Mouse (Mus musculus) midbrain, embryonic 10.5 days (tissue): ENCODE measurements around the gene Gm20379. TPM values are rescaled to one million over a fixed set of nuclear protein-coding genes. Genes with fewer than 3 reads are reported as not detected.

Experiments used
- DNase-seq: peaks from one replicate; pipeline ENCODE4 v3.0.0-alpha.2; 2017; ENCODE audit warnings: low spot score
- H3K27ac ChIP-seq: fragments of 300-500 bp; sonication (generic); replicated peaks from 2 replicates; pipeline ENCODE4 v1.5.1; 2016; ENCODE audit warnings: mild to moderate bottlenecking
- H3K27me3 ChIP-seq: fragments of 300-500 bp; sonication (generic); 2 replicates; pipeline ENCODE4 v1.6.1; 2016; ENCODE audit warnings: low read depth, mild to moderate bottlenecking; ENCODE audit not compliant: poor library complexity, severe bottlenecking
- H3K36me3 ChIP-seq: fragments of 300-500 bp; sonication (generic); 2 replicates; pipeline ENCODE4 v1.6.1; 2016; ENCODE audit warnings: mild to moderate bottlenecking, moderate library complexity
- H3K4me1 ChIP-seq: fragments of 300-500 bp; sonication (generic); 2 replicates; pipeline ENCODE4 v1.6.1; 2016
- H3K4me3 ChIP-seq: fragments of 300-500 bp; sonication (generic); 2 replicates; pipeline ENCODE4 v1.5.1; 2016; ENCODE audit warnings: mild to moderate bottlenecking, moderate library complexity
- H3K9me3 ChIP-seq: fragments of 300-500 bp; sonication (generic); replicated peaks from 2 replicates; pipeline ENCODE4 v1.6.1; 2016; ENCODE audit warnings: mild to moderate bottlenecking
- WGBS: fragments of 180-500 bp; shearing (Covaris S2); methylation state at CpG from one replicate; pipeline ENCODE4 v1.1.7; 2016; 5-methylcytosine and 5-hydroxymethylcytosine counted together
- polyA plus RNA-seq: library from polyadenylated mRNA; unstranded; fragments of >200 nt; fragmentation: Nextera tagmentation; extraction: Ambion mirVana; gene quantifications from 2 replicates; pipeline ENCODE4 v1.2.1, GENCODE M21; 2016

The Gm20379 gene
- polyA plus RNA-seq, 1 experiment from 2014 or later: 0.89 TPM

GRCm38 (mm10) chr13:92302466-92302865 lies 3.3 kb upstream of the Gm20379 start:
- Histone ChIP-seq H3K36me3 (peaks cover 54% of the 10 kb centered on the region), H3K9me3 (no peaks in the 10 kb centered on the region), H3K4me1 (no peaks in the 10 kb centered on the region), H3K27me3 (no peaks in the 10 kb centered on the region), H3K4me3 (no peak overlapping the region), H3K27ac (no peak overlapping the region)
- no peak for DNase-seq
- WGBS: 95% methylated on average over 4 of the region's 4 CpGs

- H3K27ac ChIP-seq: no peak overlapping the region
- peaks cover 56% of the 10 kb centered on the region for H3K36me3 ChIP-seq
- WGBS: 89% methylated on average over 8 of the region's 8 CpGs
- H3K9me3 ChIP-seq: no peaks in the 10 kb centered on the region
- H3K4me3 ChIP-seq: no peak overlapping the region
- H3K4me1 ChIP-seq: no peaks in the 10 kb centered on the region
- H3K27me3 ChIP-seq: no peaks in the 10 kb centered on the region
- no peak for DNase-seq
Observed at GRCm38 (mm10) chr13:92303062-92303948, 2.5 kb upstream of the Gm20379 start.

DNA sequence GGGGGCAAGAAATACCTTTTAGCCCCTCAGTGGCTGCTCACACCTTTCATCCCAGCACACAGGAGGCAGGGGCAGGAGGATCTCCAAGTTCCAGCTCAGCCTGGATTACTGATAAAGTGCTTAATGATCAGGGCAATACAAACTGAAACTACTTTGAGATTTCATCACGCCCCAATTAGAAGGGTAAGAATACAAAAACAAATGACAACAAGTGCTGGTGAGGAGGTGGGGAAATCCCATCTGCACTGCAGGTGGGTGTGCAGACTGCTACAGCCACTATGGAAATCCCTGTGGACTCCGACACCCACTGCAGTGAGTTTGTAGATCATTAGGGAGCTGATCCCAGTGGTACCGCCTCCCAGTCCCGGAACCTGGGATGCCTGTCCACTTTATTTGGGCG lies 1.5 kb upstream of the Gm20379 start:
- no peak for DNase-seq
- H3K4me1 ChIP-seq: no peaks in the 10 kb centered on the region
- H3K9me3 ChIP-seq: no peaks in the 10 kb centered on the region
- H3K36me3 ChIP-seq: peaks cover 56% of the 10 kb centered on the region
- H3K27ac ChIP-seq: no peak overlapping the region
- 95% methylated on average over 5 of the region's 5 CpGs for WGBS
- no peak overlapping the region for H3K4me3 ChIP-seq
- no peaks in the 10 kb centered on the region for H3K27me3 ChIP-seq

GRCm38 (mm10) chr13:92314613-92315012 lies 8.8 kb downstream of the Gm20379 start:
- DNase-seq: no peak
- Histone ChIP-seq H3K4me1 (no peaks in the 10 kb centered on the region), H3K4me3 (no peak overlapping the region), H3K36me3 (peaks cover 52% of the 10 kb centered on the region), H3K27ac (no peak overlapping the region), H3K27me3 (no peaks in the 10 kb centered on the region), H3K9me3 (no peaks in the 10 kb centered on the region)
- 88% methylated on average over 5 of the region's 5 CpGs for WGBS

- Histone ChIP-seq H3K4me3 (no peak overlapping the region), H3K36me3 (peaks cover 57% of the 10 kb centered on the region), H3K4me1 (no peaks in the 10 kb centered on the region), H3K9me3 (no peaks in the 10 kb centered on the region), H3K27ac (no peak overlapping the region), H3K27me3 (no peaks in the 10 kb centered on the region)
- no peak for DNase-seq
- WGBS: 90% methylated on average over 5 of the region's 5 CpGs
Observed at GRCm38 (mm10) chr13:92320770-92321169, 15.0 kb downstream of the Gm20379 start.

GRCm38 (mm10) chr13:92326030-92326429 lies 20.2 kb downstream of the Gm20379 start:
- no peaks in the 10 kb centered on the region for H3K27me3 ChIP-seq
- H3K36me3 ChIP-seq: peaks cover 44% of the 10 kb centered on the region
- no peak for DNase-seq
- H3K4me3 ChIP-seq: no peak overlapping the region
- WGBS: 84% methylated on average over 5 of the region's 5 CpGs
- no peaks in the 10 kb centered on the region for H3K4me1 ChIP-seq
- no peak overlapping the region for H3K27ac ChIP-seq
- H3K9me3 ChIP-seq: no peaks in the 10 kb centered on the region

DNA sequence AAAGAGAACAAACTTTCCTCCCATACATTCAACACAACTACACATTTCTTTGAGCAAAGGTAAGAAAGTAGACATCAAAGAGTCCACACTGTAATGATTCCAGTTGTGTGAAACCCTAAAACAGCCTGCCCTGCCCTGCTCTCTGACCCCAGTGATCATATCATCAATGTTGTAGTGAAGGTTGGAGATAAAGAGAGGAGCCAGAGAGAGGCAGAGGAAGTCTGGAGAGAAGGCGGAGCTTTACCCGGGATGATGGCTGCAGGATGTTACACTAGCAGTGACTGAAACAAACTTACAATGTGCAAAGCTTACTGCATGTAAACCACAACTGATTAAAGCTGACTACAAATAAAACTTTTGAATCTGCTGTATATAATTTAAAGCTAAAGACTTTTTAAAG lies 22.2 kb downstream of the Gm20379 start:
- Histone ChIP-seq H3K27ac (no peak overlapping the region), H3K4me1 (no peaks in the 10 kb centered on the region), H3K4me3 (no peak overlapping the region), H3K27me3 (no peaks in the 10 kb centered on the region), H3K36me3 (peaks cover 37% of the 10 kb centered on the region), H3K9me3 (no peaks in the 10 kb centered on the region)
- 94% methylated on average over 2 of the region's 2 CpGs for WGBS
- DNase-seq: no peak

DNA sequence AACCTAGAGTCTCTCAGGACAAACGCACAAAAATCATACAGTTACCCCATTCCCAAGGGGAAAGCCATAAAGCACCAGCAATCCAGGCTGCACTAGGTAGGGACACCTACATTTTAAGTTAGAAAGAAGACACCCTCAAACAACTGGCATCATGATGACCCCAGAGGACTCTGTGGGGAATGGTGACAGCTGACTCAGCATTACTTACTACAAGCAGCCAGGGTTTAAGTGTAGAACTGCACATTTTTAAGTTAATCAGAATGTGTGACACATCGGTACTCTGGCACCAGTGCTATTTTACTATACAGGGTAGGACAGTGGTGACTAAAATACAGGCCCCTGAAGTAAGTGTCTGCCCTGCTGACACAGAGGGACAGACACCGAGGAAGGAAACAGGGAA lies 24.8 kb downstream of the Gm20379 start:
- 88% methylated on average over 3 of the region's 3 CpGs for WGBS
- H3K4me1 ChIP-seq: no peaks in the 10 kb centered on the region
- no peak for DNase-seq
- no peaks in the 10 kb centered on the region for H3K27me3 ChIP-seq
- H3K36me3 ChIP-seq: peaks cover 43% of the 10 kb centered on the region
- no peak overlapping the region for H3K27ac ChIP-seq
- no peaks in the 10 kb centered on the region for H3K9me3 ChIP-seq
- no peak overlapping the region for H3K4me3 ChIP-seq

GRCm38 (mm10) chr13:92332103-92332879 lies 26.5 kb downstream of the Gm20379 start:
- no peak for DNase-seq
- Histone ChIP-seq H3K4me3 (no peak overlapping the region), H3K27me3 (no peaks in the 10 kb centered on the region), H3K36me3 (peaks cover 48% of the 10 kb centered on the region), H3K9me3 (no peaks in the 10 kb centered on the region), H3K27ac (no peak overlapping the region), H3K4me1 (no peaks in the 10 kb centered on the region)
- 91% methylated on average over 15 of the region's 15 CpGs for WGBS

- no peak overlapping the region for H3K4me3 ChIP-seq
- peaks cover 65% of the 10 kb centered on the region for H3K36me3 ChIP-seq
- DNase-seq: no peak
- H3K4me1 ChIP-seq: no peaks in the 10 kb centered on the region
- no peak overlapping the region for H3K27ac ChIP-seq
- 89% methylated on average over 1 of the region's 1 CpGs for WGBS
- no peaks in the 10 kb centered on the region for H3K9me3 ChIP-seq
- H3K27me3 ChIP-seq: no peaks in the 10 kb centered on the region
Observed at GRCm38 (mm10) chr13:92336857-92337256, 31.1 kb downstream of the Gm20379 start.

DNA sequence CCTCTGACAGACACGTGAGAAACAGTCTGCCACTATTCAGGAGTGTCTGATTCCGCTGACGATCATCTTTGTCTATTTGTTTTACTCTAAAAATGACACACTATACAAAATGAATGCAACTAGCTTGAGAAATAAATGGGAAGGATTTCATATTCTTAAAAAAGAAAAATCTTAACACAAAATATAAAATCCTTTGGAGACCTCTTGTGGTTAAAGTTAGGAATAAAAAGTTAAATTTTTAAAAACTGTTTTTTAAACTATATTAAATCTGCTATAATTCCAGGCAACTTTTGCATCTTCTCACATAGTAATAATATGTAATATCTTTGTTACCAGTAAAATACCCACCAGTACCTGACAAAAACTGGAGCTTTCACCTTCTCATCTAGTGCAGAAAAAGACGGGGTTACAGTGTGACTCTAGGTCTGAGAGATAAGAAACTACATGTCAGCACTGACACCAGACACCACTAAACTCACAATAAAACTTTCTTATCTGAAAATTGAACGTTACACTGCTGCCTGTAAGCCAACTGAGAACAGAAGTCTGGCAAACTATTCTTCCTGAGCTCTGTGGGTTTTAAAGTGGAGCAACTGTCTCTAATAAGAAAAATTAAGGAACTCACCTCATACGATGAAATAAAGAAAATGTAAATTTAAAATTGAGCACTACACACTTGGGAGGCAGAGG lies 32.1 kb downstream of the Gm20379 start:
- H3K27ac ChIP-seq: no peak overlapping the region
- H3K36me3 ChIP-seq: peaks cover 72% of the 10 kb centered on the region
- WGBS: 91% methylated on average over 6 of the region's 6 CpGs
- H3K4me1 ChIP-seq: no peaks in the 10 kb centered on the region
- no peak for DNase-seq
- no peaks in the 10 kb centered on the region for H3K9me3 ChIP-seq
- no peak overlapping the region for H3K4me3 ChIP-seq
- no peaks in the 10 kb centered on the region for H3K27me3 ChIP-seq

GRCm38 (mm10) chr13:92339787-92340186 lies 34.0 kb downstream of the Gm20379 start:
- peaks cover 78% of the 10 kb centered on the region for H3K36me3 ChIP-seq
- no peaks in the 10 kb centered on the region for H3K27me3 ChIP-seq
- DNase-seq: no peak
- no peak overlapping the region for H3K27ac ChIP-seq
- no peak overlapping the region for H3K4me3 ChIP-seq
- WGBS: 94% methylated on average over 3 of the region's 3 CpGs
- no peaks in the 10 kb centered on the region for H3K4me1 ChIP-seq
- H3K9me3 ChIP-seq: no peaks in the 10 kb centered on the region
